Mouse (Mus musculus) spleen, adult 2 months (tissue): ENCODE results near the gene Hmga1. TPM values are rescaled to one million over a fixed set of nuclear protein-coding genes. Genes with fewer than 3 reads are reported as not detected.

ENCODE experiments used
- DNase-seq, 2 experiments: peaks; one replicate each; pipeline versions ENCODE4 v3.0.0 to v3.0.0-alpha.2; 2012 to 2021; ENCODE audit warnings: low spot score in 2 of 2, low read depth in 1 of 2
- H3K27ac ChIP-seq: fragments of 200-500 bp; 2 replicates; pipeline ENCODE4 v1.5.1; 2012; ENCODE audit warnings: low read length, inconsistent platforms; ENCODE audit not compliant: insufficient read depth
- H3K27me3 ChIP-seq: fragments of 200-500 bp; 2 replicates; pipeline ENCODE4 v1.6.1; 2012; ENCODE audit warnings: mild to moderate bottlenecking, moderate library complexity, low read length, inconsistent platforms; ENCODE audit not compliant: control insufficient read depth, insufficient read depth
- H3K36me3 ChIP-seq: fragments of 200-500 bp; 2 replicates; pipeline ENCODE4 v1.6.1; 2012; ENCODE audit warnings: mild to moderate bottlenecking, low read length, inconsistent platforms; ENCODE audit not compliant: control insufficient read depth, insufficient read depth
- H3K4me1 ChIP-seq: fragments of 200-500 bp; 2 replicates; pipeline ENCODE4 v1.6.1; 2011; ENCODE audit warnings: inconsistent platforms; ENCODE audit not compliant: control insufficient read depth, insufficient read depth, insufficient read length
- H3K4me3 ChIP-seq: fragments of 200-500 bp; 2 replicates; pipeline ENCODE4 v1.5.1; 2011; ENCODE audit warnings: mild to moderate bottlenecking, inconsistent platforms; ENCODE audit not compliant: insufficient read depth, insufficient read length; ENCODE audit errors: extremely low read depth
- CTCF ChIP-seq: fragments of 200-500 bp; IDR thresholded peaks from 2 replicates; pipeline ENCODE4 v1.5.1; 2011; ENCODE audit warnings: mild to moderate bottlenecking, inconsistent platforms; ENCODE audit not compliant: insufficient read depth, insufficient read length, insufficient replicate concordance; ENCODE audit errors: extremely low read depth
- POLR2A ChIP-seq: fragments of 200-500 bp; IDR thresholded peaks from 2 replicates; pipeline ENCODE4 v1.6.1; 2011; ENCODE audit warnings: low read depth, low read length, inconsistent platforms
- WGBS: fragments of 180-500 bp; shearing (Covaris S2); methylation state at CpG from one replicate; pipeline ENCODE4 v1.1.7; 2018; 5-methylcytosine and 5-hydroxymethylcytosine counted together
- polyA plus RNA-seq: library from polyadenylated mRNA; depleted of rRNA; stranded (reverse); fragments of >200 nt; gene quantifications from 2 replicates; pipeline ENCODE4 v1.2.3, GENCODE M21; 2012

Gene Hmga1
- polyA plus RNA-seq, 1 experiment = 78.5 TPM

DNA sequence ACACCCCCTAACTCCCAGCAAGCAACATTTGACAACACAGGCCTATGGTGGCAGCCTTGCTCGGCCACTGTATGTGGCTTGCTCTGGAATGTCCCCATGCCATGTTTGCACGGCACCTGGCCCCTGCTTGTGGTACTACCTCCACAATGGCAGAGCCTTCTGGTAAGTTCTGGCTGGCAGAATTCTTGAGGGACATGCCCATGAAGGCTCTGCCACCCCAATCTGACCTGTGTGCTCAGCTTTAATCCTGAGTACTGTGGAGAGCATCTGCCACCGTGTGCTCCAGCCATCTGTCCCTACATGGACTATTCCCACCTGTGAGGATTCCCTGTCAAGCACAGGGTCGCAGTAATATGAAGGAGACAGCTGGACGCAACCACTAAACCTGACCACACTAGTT lies 44.6 kb downstream of the Hmga1 start:
- no peak overlapping the region for H3K27ac ChIP-seq
- no peaks in the 10 kb centered on the region for H3K27me3 ChIP-seq
- H3K36me3 ChIP-seq = peaks cover 5% of the 10 kb centered on the region; the same call in 1 of the 2 replicates
- TF ChIP-seq CTCF (no peak), POLR2A (no peak)
- WGBS = 81% methylated on average over 5 of the region's 5 CpGs
- peaks cover 15% of the 10 kb centered on the region; the same call in 1 of the 2 replicates for H3K4me1 ChIP-seq
- H3K4me3 ChIP-seq = no peak overlapping the region
- DNase-seq = no peak

DNA sequence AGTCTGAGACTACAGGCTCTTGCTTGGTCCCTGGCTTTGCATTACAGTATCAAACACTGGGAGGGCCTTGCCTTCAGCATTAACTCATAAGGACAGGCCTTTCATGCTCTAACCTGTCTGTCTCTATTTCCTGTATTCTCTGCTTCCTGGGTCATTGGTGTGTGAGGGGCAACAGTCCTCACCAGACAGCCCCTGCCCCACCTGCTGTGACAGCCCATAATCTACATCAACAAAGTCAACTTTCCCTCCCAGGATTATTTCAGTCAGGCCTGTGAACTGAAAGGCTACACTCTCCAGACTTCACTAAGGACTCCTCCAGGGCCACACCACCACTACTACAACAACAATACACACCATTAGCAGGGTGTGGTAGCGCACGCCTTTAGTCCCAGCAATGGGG lies 46.7 kb downstream of the Hmga1 start:
- Histone ChIP-seq H3K4me1 (peaks cover 14% of the 10 kb centered on the region; the same call in 1 of the 2 replicates), H3K27ac (no peak overlapping the region), H3K27me3 (no peaks in the 10 kb centered on the region), H3K4me3 (no peak overlapping the region), H3K36me3 (no peaks in the 10 kb centered on the region)
- DNase-seq = no peak
- TF ChIP-seq POLR2A (no peak), CTCF (no peak)
- WGBS = 89% methylated on average over 2 of the region's 2 CpGs

- Histone ChIP-seq H3K4me3 (no peak overlapping the region), H3K4me1 (peaks cover 8% of the 10 kb centered on the region; the same call in 1 of the 2 replicates), H3K27ac (no peak overlapping the region), H3K36me3 (no peaks in the 10 kb centered on the region), H3K27me3 (no peaks in the 10 kb centered on the region)
- TF ChIP-seq POLR2A (no peak), CTCF (no peak)
- 55% methylated on average over 21 of the region's 21 CpGs for whole genome bisulfite sequencing
- DNase-seq = no peak
Measured at GRCm38 (mm10) chr17:27603522-27604234, 47.4 kb downstream of the Hmga1 start.

DNA sequence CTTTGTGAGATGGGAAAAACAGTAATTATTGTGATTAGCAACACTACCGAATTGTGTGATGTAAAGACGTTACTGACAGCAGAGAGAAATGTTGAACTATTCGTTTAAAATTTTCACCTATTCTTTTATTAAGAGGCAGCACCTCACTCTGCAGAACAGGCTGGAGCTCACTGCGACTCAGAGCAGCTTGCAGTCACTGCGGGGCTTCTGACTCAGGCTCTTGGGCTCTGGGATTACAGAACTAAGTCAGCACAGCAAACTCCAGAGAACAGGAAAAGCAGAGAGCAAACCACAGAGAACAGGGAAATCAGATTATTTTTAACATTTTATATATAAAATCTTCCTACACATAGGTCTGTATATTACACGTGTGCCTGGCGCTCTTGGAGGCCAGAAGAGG lies 53.3 kb downstream of the Hmga1 start:
- TF ChIP-seq CTCF (no peak), POLR2A (no peak)
- DNase-seq = no peak
- H3K4me3 ChIP-seq = no peak overlapping the region
- 89% methylated on average over 7 of the region's 7 CpGs for WGBS
- no peaks in the 10 kb centered on the region for H3K36me3 ChIP-seq
- peaks cover 14% of the 10 kb centered on the region; the same call in 1 of the 2 replicates for H3K4me1 ChIP-seq
- H3K27ac ChIP-seq = no peak overlapping the region
- H3K27me3 ChIP-seq = no peaks in the 10 kb centered on the region

DNA sequence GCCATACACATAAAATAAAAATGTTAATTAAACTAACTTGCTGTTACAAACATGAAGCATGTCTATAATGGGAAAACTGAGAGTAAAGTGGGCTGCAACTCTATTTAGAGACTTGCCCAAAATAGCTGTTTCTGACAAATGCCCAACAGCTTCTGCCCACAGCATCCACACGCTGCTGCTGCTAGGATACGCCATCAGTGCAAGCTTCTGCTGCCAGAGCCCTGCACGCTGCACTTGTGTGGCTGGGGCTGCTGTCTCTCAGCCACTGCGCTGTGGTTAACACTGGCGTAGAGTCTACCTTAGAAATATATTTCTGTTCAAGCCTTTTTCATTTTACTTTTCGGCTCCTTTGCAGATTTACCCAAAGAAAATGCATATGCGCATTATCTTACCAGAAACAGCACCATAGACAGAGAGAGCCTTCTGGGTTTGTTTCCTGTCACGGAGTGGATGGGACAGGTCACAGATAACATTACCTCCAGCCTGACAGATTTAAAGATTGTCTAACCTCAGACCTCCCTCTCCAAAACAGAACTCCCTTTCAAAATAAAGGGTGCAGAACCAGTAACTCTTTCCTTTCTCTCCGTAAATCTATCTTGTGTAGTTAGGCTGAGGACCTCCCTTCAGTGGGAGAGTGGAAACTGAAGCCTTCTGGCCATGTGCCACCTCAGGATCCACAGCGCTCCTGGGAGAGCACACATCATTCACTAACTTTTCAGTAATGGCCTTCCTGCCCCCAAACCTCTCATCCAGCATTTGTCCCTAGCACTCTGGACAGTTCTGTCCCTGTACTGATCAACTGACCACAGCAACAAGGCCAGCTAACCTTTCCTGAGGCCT lies 54.6 kb downstream of the Hmga1 start:
- Histone ChIP-seq H3K27ac (no peak overlapping the region), H3K36me3 (no peaks in the 10 kb centered on the region), H3K4me3 (no peak overlapping the region), H3K27me3 (no peaks in the 10 kb centered on the region), H3K4me1 (peaks cover 14% of the 10 kb centered on the region; the same call in 1 of the 2 replicates)
- no peak for TF ChIP-seq POLR2A
- TF ChIP-seq CTCF = no peak
- WGBS = 67% methylated on average over 10 of the region's 10 CpGs
- DNase-seq = no peak

DNA sequence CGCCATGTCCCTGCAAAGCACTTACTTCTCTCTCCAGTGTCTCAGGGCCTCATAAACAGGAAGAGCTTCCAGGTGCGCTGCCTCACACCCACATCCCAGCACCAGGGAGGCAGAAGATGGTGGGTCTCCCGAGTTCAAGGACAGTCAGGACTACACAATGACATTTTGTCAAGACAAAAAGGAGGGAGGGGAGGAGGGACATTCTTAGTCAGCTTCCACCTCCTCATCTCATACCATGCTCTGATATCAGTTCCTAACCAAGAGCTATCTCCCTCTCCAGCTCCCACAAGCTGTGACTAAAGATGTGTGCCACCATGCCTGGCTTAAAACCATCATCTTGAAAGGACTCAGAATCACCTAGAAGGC lies 55.2 kb downstream of the Hmga1 start:
- no peak for DNase-seq
- TF ChIP-seq POLR2A (no peak), CTCF (no peak)
- Histone ChIP-seq H3K36me3 (no peaks in the 10 kb centered on the region), H3K27me3 (no peaks in the 10 kb centered on the region), H3K4me3 (no peak overlapping the region), H3K27ac (no peak overlapping the region), H3K4me1 (peaks cover 14% of the 10 kb centered on the region; the same call in 1 of the 2 replicates)
- WGBS = 49% methylated on average over 3 of the region's 3 CpGs
